Mouse (Mus musculus) CH12.LX (cell line): ENCODE measurements around the gene Sgpp2. TPM values are rescaled to one million over a fixed set of nuclear protein-coding genes. Genes with fewer than 3 reads are reported as not detected.

ENCODE experiments used
- DNase-seq: peaks from one replicate; pipeline ENCODE4 v3.0.0-alpha.2; 2013; ENCODE audit errors: extremely low read depth
- H3K27ac ChIP-seq: 2 replicates; pipeline ENCODE4 v1.5.1; 2012; ENCODE audit warnings: low read depth, mild to moderate bottlenecking, control low read depth, moderate library complexity; ENCODE audit not compliant: insufficient read depth
- H3K27me3 ChIP-seq: replicated peaks from 2 replicates; pipeline ENCODE3; 2012; ENCODE audit warnings: inconsistent platforms
- H3K36me3 ChIP-seq, 2 experiments: replicated peaks in 1 of 2; 2 replicates each; pipeline versions ENCODE3 to v1.6.1; 2012; ENCODE audit warnings: inconsistent platforms in 1 of 2, low read length in 1 of 2, mild to moderate bottlenecking in 1 of 2, mixed read lengths in 1 of 2, moderate library complexity in 1 of 2; ENCODE audit not compliant: control insufficient read depth in 1 of 2, insufficient read depth in 1 of 2
- H3K4me1 ChIP-seq, 2 experiments: 2 replicates each; pipeline ENCODE4 v1.6.1; 2012; ENCODE audit warnings: inconsistent platforms in 1 of 2, moderate library complexity in 1 of 2; ENCODE audit not compliant: insufficient read depth in 2 of 2, control insufficient read depth in 1 of 2
- H3K4me2 ChIP-seq: 2 replicates; pipeline ENCODE4 v1.6.1; 2012; ENCODE audit warnings: low read depth, mild to moderate bottlenecking, control low read depth; ENCODE audit not compliant: poor library complexity, insufficient read depth, severe bottlenecking
- H3K4me3 ChIP-seq, 3 experiments: fragments of 150-350 bp in 1 of 3; sonication (generic) in 1 of 3; replicated peaks in 1 of 3; 2 replicates each; pipeline versions ENCODE3 to v1.5.1; 2011 to 2012; ENCODE audit warnings: low read depth in 2 of 3, low read length in 2 of 3, mild to moderate bottlenecking in 2 of 3, moderate library complexity in 2 of 3, control low read depth in 1 of 3, improper control_type of control experiment in 1 of 3, inconsistent platforms in 1 of 3, mixed read lengths in 1 of 3; ENCODE audit not compliant: poor library complexity in 1 of 3
- H3K79me2 ChIP-seq: replicated peaks from 2 replicates; pipeline ENCODE4 v1.6.1; 2012; ENCODE audit warnings: mild to moderate bottlenecking, moderate library complexity; ENCODE audit not compliant: control insufficient read depth, poor library complexity, insufficient read depth, severe bottlenecking; ENCODE audit errors: extremely low read depth
- H3K9ac ChIP-seq: 2 replicates; pipeline ENCODE4 v1.6.1; 2012; ENCODE audit warnings: low read depth, mild to moderate bottlenecking, control low read depth, moderate library complexity; ENCODE audit not compliant: insufficient read depth
- H3K9me3 ChIP-seq: replicated peaks from 2 replicates; pipeline ENCODE3; 2012; ENCODE audit warnings: low read length, inconsistent platforms, mixed read lengths
- BHLHE40 ChIP-seq: IDR thresholded peaks from 2 replicates; pipeline ENCODE4 v1.6.1; 2011; ENCODE audit warnings: mild to moderate bottlenecking, low read depth, low read length, improper control_type of control experiment
- CHD2 ChIP-seq: IDR thresholded peaks from 2 replicates; pipeline ENCODE4 v1.6.1; 2011; ENCODE audit warnings: low read length, improper control_type of control experiment
- CTCF ChIP-seq, 2 experiments: IDR thresholded peaks in 1 of 2; conservative IDR thresholded peaks in 1 of 2; 2 replicates each; pipeline ENCODE4 v1.5.1; 2011 to 2012; ENCODE audit warnings: low read depth in 2 of 2, low read length in 2 of 2, improper control_type of control experiment in 1 of 2, inconsistent platforms in 1 of 2, mild to moderate bottlenecking in 1 of 2, moderate library complexity in 1 of 2
- E2F4 ChIP-seq: IDR thresholded peaks from 2 replicates; pipeline ENCODE4 v1.6.1; 2011; ENCODE audit warnings: low read depth, low read length, improper control_type of control experiment; ENCODE audit not compliant: insufficient replicate concordance
- ELF1 ChIP-seq: IDR thresholded peaks from 2 replicates; pipeline ENCODE4 v1.6.1; 2014; ENCODE audit warnings: low read depth, mild to moderate bottlenecking, inconsistent platforms, low read length, improper control_type of control experiment
- GABPA ChIP-seq: IDR thresholded peaks from 2 replicates; pipeline ENCODE4 v1.6.1; 2012; ENCODE audit warnings: low read depth, low read length, improper control_type of control experiment, inconsistent platforms; ENCODE audit not compliant: insufficient replicate concordance
- HCFC1 ChIP-seq: IDR thresholded peaks from 2 replicates; pipeline ENCODE4 v1.6.1; 2012; ENCODE audit warnings: low read depth, mild to moderate bottlenecking, inconsistent platforms, low read length, improper control_type of control experiment
- JUN ChIP-seq: IDR thresholded peaks from 2 replicates; pipeline ENCODE4 v1.6.1; 2011; ENCODE audit warnings: low read depth, mild to moderate bottlenecking, low read length, improper control_type of control experiment, moderate library complexity; ENCODE audit not compliant: insufficient read depth
- JUND ChIP-seq: conservative IDR thresholded peaks from 2 replicates; pipeline ENCODE4 v1.6.1; 2011; ENCODE audit warnings: low read depth, low read length, improper control_type of control experiment
- MAFK ChIP-seq: IDR thresholded peaks from 2 replicates; pipeline ENCODE4 v1.6.1; 2011; ENCODE audit warnings: low read length, improper control_type of control experiment; ENCODE audit not compliant: insufficient replicate concordance
- MEF2A ChIP-seq: IDR thresholded peaks from 2 replicates; pipeline ENCODE4 v1.6.1; 2014; ENCODE audit warnings: low read depth, mild to moderate bottlenecking, inconsistent platforms, low read length, improper control_type of control experiment, borderline replicate concordance
- NELFE ChIP-seq: IDR thresholded peaks from 2 replicates; pipeline ENCODE4 v1.6.1; 2011; ENCODE audit warnings: low read depth, low read length, improper control_type of control experiment
- NRF1 ChIP-seq: IDR thresholded peaks from 2 replicates; pipeline ENCODE4 v1.6.1; 2014; ENCODE audit warnings: low read depth, mild to moderate bottlenecking, inconsistent platforms, low read length, improper control_type of control experiment, moderate library complexity
- POLR2A ChIP-seq: IDR thresholded peaks from 2 replicates; pipeline ENCODE4 v1.6.1; 2011; ENCODE audit warnings: low read depth, mild to moderate bottlenecking, improper control_type of control experiment, low read length
- POLR2AphosphoS2 ChIP-seq: IDR thresholded peaks from 2 replicates; pipeline ENCODE4 v1.6.1; 2011; ENCODE audit warnings: low read depth, low read length, improper control_type of control experiment
- RCOR1 ChIP-seq: conservative IDR thresholded peaks from 2 replicates; pipeline ENCODE4 v1.6.1; 2012; ENCODE audit warnings: low read depth, mild to moderate bottlenecking, inconsistent platforms, low read length, improper control_type of control experiment
- SIN3A ChIP-seq: IDR thresholded peaks from 2 replicates; pipeline ENCODE4 v1.6.1; 2012; ENCODE audit warnings: low read length, improper control_type of control experiment, inconsistent platforms
- SMC3 ChIP-seq: IDR thresholded peaks from 2 replicates; pipeline ENCODE4 v1.6.1; 2011; ENCODE audit warnings: low read depth, low read length, improper control_type of control experiment
- TCF12 ChIP-seq: IDR thresholded peaks from 2 replicates; pipeline ENCODE4 v1.6.1; 2014; ENCODE audit warnings: low read depth, mild to moderate bottlenecking, inconsistent platforms, low read length, improper control_type of control experiment
- USF1 ChIP-seq: IDR thresholded peaks from 2 replicates; pipeline ENCODE4 v1.6.1; 2014; ENCODE audit warnings: low read depth, mild to moderate bottlenecking, inconsistent platforms, low read length, improper control_type of control experiment
- USF2 ChIP-seq: conservative IDR thresholded peaks from 2 replicates; pipeline ENCODE4 v1.6.1; 2011; ENCODE audit warnings: low read depth, low read length, improper control_type of control experiment
- ZMIZ1 ChIP-seq: IDR thresholded peaks from 2 replicates; pipeline ENCODE4 v1.6.1; 2012; ENCODE audit warnings: low read depth, mild to moderate bottlenecking, inconsistent platforms, low read length, improper control_type of control experiment
- dilution Hi-C: fragments of 300-500 bp; cut with MboI; formaldehyde crosslinking; loops from 2 replicates; pipeline ENCODE4 v1.14.3; 2020; ENCODE audit warnings: low sequenced_read_pairs; ENCODE audit not compliant: extremely low pct_unique_long_range_greater_than_20kb, extremely low pct_ligation_motif_present
- in situ Hi-C: fragments of 300-500 bp; cut with MboI; formaldehyde crosslinking; loops from 3 replicates; pipeline ENCODE4 v1.14.3; 2019; ENCODE audit warnings: low sequenced_read_pairs, low pct_ligation_motif_present, low pct_unique_long_range_greater_than_20kb, mixed read lengths
- polyA plus RNA-seq: library from polyadenylated mRNA; unstranded; fragments of >175 nt; gene quantifications from 2 replicates; pipeline ENCODE4 v1.2.1, GENCODE M21; 2012; ENCODE audit warnings: low read depth; ENCODE audit not compliant: insufficient read length
- total RNA-seq, 2 experiments: library from RNA; depleted of rRNA; stranded (reverse); fragments of 300-350 nt in 1 of 2; fragments of >200 nt in 1 of 2; gene quantifications; 2 replicates each; pipeline ENCODE4 v1.2.3; 2012 to 2014

Sgpp2 gene
- total and polyA plus RNA-seq, 3 experiments, result 0.16 to 0.87 (median 0.59) TPM

- Histone ChIP-seq H3K4me2 (peak overlapping the region; percentile 21; the same call in 1 of the 2 replicates), H3K4me1 (no peaks in the 10 kb centered on the region), H3K36me3 (no peaks in the 10 kb centered on the region), H3K9ac (no peak overlapping the region; the same call in 1 of the 2 replicates), H3K4me3 (no peak overlapping the region), H3K27ac (no peak overlapping the region), H3K27me3 (no peaks in the 10 kb centered on the region), H3K9me3 (no peaks in the 10 kb centered on the region), H3K79me2 (no peaks in the 10 kb centered on the region)
- no peak for DNase-seq
- dilution Hi-C loops, result no loop called here
- in situ Hi-C loops, result no loop called here
- TF ChIP-seq SMC3, result 0 out of 2 replicates have a peak, but pooled peaks have one; percentile 12
- TF ChIP-seq ZMIZ1, result no peak
- peak; percentile 15 to 30; a peak in 1 of 4 replicates for TF ChIP-seq CTCF (conservative IDR thresholded peaks at IDR 0.05 in 1 of 2, IDR thresholded peaks at IDR 0.05 in 1 of 2; ENCODE audit: low read depth in 2 of 2, low read length in 2 of 2)
Observed at GRCm38 (mm10) chr1:78325851-78326250, 15.7 kb downstream of the Sgpp2 start.

GRCm38 (mm10) chr1:78328646-78329045, 18.5 kb downstream of the Sgpp2 start:
- in situ Hi-C loops, result no loop called here

GRCm38 (mm10) chr1:78329861-78330260, 19.7 kb downstream of the Sgpp2 start:
- in situ Hi-C loops, result no loop called here
- Histone ChIP-seq H3K4me1 (peaks cover 0 to 3% of the 10 kb centered on the region in 2 experiments; a peak in 1 of 4 replicates), H3K4me3 (no peak overlapping the region), H3K4me2 (no peak overlapping the region), H3K27ac (no peak overlapping the region), H3K79me2 (no peaks in the 10 kb centered on the region), H3K27me3 (no peaks in the 10 kb centered on the region), H3K9ac (no peak overlapping the region), H3K9me3 (no peaks in the 10 kb centered on the region), H3K36me3 (no peaks in the 10 kb centered on the region)
- no peak for DNase-seq
- TF ChIP-seq USF2, result no peak
- TF ChIP-seq NRF1, result no peak
- TF ChIP-seq JUN, result no peak
- no peak for TF ChIP-seq MAFK
- no peak for TF ChIP-seq RCOR1
- TF ChIP-seq JUND, result no peak
- dilution Hi-C loops, result no loop called here

More at GRCm38 (mm10) chr1:78328646-78329045, 18.5 kb downstream of the Sgpp2 start:
- Histone ChIP-seq H3K79me2 (no peaks in the 10 kb centered on the region), H3K9ac (no peak overlapping the region), H3K36me3 (no peaks in the 10 kb centered on the region), H3K27ac (no peak overlapping the region), H3K4me1 (peaks cover 0 to 3% of the 10 kb centered on the region in 2 experiments; a peak in 1 of 4 replicates), H3K4me2 (no peak overlapping the region), H3K27me3 (no peaks in the 10 kb centered on the region), H3K9me3 (no peaks in the 10 kb centered on the region), H3K4me3 (no peak overlapping the region)
- DNase-seq, result no peak
- dilution Hi-C loops, result no loop called here
- TF ChIP-seq HCFC1 (no peak), NRF1 (no peak), NELFE (no peak), USF1 (no peak), BHLHE40 (no peak), E2F4 (no peak), USF2 (no peak), ZMIZ1 (no peak), TCF12 (no peak), POLR2A (no peak), MEF2A (no peak), SIN3A (no peak), GABPA (no peak), JUN (no peak), POLR2AphosphoS2 (no peak), CHD2 (no peak), ELF1 (no peak)
